Mouse (Mus musculus) lung, embryonic 14.5 days (tissue): ENCODE results near the gene Pla2r1. TPM values are rescaled to one million over a fixed set of nuclear protein-coding genes. Genes with fewer than 3 reads are reported as not detected.

Experiments
- ATAC-seq: fragments of 200-750 bp; cut with Nextera tagmentation; 2 replicates; pipeline ENCODE4 v1.8.0; 2017; ENCODE audit warnings: mild to moderate bottlenecking, moderate TSS enrichment, moderate library complexity; ENCODE audit not compliant: insufficient read depth
- DNase-seq: peaks from one replicate; pipeline ENCODE4 v3.0.0-alpha.2; 2015
- H3K27ac ChIP-seq: fragments of 300-500 bp; sonication (generic); 2 replicates; pipeline ENCODE4 v1.5.1; 2014; ENCODE audit warnings: low read depth, mild to moderate bottlenecking, moderate library complexity
- H3K27me3 ChIP-seq: fragments of 300-500 bp; sonication (generic); 2 replicates; pipeline ENCODE4 v1.6.1; 2014; ENCODE audit warnings: low read length, control low read depth; ENCODE audit not compliant: insufficient read depth
- H3K36me3 ChIP-seq: fragments of 300-500 bp; sonication (generic); 2 replicates; pipeline ENCODE4 v1.6.1; 2014; ENCODE audit warnings: control low read depth; ENCODE audit not compliant: insufficient read depth
- H3K4me1 ChIP-seq: fragments of 300-500 bp; sonication (generic); 2 replicates; pipeline ENCODE4 v1.6.1; 2014; ENCODE audit warnings: antibody characterized with exemption, control low read depth; ENCODE audit not compliant: insufficient read depth
- H3K4me2 ChIP-seq: fragments of 300-500 bp; sonication (generic); 2 replicates; pipeline ENCODE4 v1.6.1; 2014; ENCODE audit warnings: mild to moderate bottlenecking
- H3K4me3 ChIP-seq: fragments of 300-500 bp; sonication (generic); 2 replicates; pipeline ENCODE4 v1.5.1; 2014; ENCODE audit warnings: low read depth, low read length
- H3K9ac ChIP-seq: fragments of 300-500 bp; sonication (generic); 2 replicates; pipeline ENCODE4 v1.6.1; 2014
- H3K9me3 ChIP-seq: fragments of 300-500 bp; sonication (generic); 2 replicates; pipeline ENCODE4 v1.6.1; 2016; ENCODE audit warnings: low read depth, low read length, control low read depth
- CTCF ChIP-seq: IDR thresholded peaks from 2 replicates; pipeline ENCODE4 v1.5.1; 2016; ENCODE audit warnings: antibody characterized with exemption, low read depth
- WGBS: fragments of 180-500 bp; shearing (Covaris S2); extraction: QIAGEN DNeasy Blood & Tissue Kit; methylation state at CpG from one replicate; pipeline ENCODE4 v1.1.7; 2014; 5-methylcytosine and 5-hydroxymethylcytosine counted together
- polyA plus RNA-seq: library from polyadenylated mRNA; unstranded; fragments of >200 nt; fragmentation: Nextera tagmentation; extraction: Ambion mirVana; gene quantifications from 2 replicates; pipeline ENCODE4 v1.2.1, GENCODE M21; 2014

Pla2r1 gene
- polyA plus RNA-seq, 1 experiment from 2014 or later: 4.6 TPM

DNA sequence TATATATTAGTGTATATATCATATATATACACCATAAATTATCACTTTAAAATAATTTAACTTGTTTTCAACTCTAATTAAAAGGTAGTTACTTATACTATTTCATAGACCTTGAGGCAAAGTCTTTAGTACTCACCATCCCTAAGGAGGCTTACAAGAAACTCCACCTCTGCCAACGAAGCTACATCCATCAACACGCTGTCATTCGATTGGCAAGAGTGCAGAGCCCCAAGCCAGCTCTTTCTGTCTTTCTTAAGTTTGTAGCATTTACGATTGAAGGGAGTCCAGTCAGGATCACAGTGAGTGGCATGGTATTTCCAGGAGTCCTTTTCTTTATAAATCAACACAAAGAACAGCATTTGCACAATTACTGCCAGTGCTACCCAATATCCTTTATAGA is 49.1 kb downstream of the Pla2r1 start:
- Histone ChIP-seq H3K27ac (no peak overlapping the region), H3K9me3 (no peaks in the 10 kb centered on the region; the same call in 1 of the 2 replicates), H3K9ac (no peak overlapping the region), H3K4me1 (no peaks in the 10 kb centered on the region), H3K4me3 (no peak overlapping the region), H3K4me2 (no peak overlapping the region), H3K27me3 (no peaks in the 10 kb centered on the region), H3K36me3 (no peaks in the 10 kb centered on the region)
- WGBS: 57% methylated on average over 4 of the region's 4 CpGs
- ATAC-seq: no peak
- no peak for TF ChIP-seq CTCF
- DNase-seq: no peak

DNA sequence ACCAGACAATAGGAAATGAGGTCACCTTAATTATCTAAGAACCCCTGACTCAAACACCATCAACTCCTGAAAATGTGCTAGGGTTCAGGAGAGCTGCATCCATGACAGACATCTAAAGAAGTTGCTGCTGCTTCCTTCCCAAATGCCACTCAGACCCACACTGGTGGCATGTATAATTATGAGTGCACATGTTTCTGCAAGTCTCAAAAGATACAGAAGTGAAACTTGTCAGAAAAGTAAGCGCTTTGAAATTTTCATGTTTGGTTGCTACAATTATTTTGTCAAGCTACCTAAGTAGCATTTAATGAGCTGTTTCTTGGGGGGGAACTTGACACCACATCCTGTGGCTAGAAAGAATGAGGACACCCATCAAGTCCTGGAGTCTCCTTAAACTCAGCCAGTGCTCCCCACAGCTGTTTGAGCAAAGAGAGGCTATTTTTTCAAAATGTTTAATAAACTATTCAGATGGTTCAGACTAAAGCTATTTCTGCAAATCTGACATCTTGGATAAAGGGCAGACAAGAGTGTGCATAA is 52.5 kb downstream of the Pla2r1 start:
- H3K36me3 ChIP-seq: no peaks in the 10 kb centered on the region
- H3K4me3 ChIP-seq: no peak overlapping the region
- H3K4me2 ChIP-seq: no peak overlapping the region
- H3K9ac ChIP-seq: no peak overlapping the region
- no peaks in the 10 kb centered on the region for H3K4me1 ChIP-seq
- TF ChIP-seq CTCF: no peak
- no peak overlapping the region for H3K27ac ChIP-seq
- no peak for DNase-seq
- WGBS: 76% methylated on average over 1 of the region's 1 CpGs
- no peaks in the 10 kb centered on the region for H3K27me3 ChIP-seq
- ATAC-seq: no peak
- H3K9me3 ChIP-seq: no peaks in the 10 kb centered on the region

DNA sequence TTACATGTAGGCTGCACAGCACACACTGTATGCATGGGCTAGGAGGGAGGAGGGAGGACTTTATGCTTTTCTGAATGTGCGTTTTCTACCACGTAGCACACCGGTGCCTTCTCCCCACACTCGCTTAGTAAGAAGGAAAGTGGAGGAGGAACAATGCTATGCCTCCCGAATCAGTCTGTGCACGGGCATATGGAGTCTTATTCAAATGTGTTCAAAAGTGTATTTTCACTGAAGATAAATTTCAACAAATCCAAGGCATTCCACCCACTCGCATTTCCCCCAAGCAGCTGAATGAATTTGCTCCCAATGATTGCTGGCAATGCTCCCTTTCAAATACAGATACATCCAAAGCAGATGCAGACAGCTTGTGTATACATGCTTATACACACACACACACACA is 73.2 kb downstream of the Pla2r1 start:
- no peak overlapping the region for H3K4me3 ChIP-seq
- H3K4me2 ChIP-seq: no peak overlapping the region
- no peaks in the 10 kb centered on the region for H3K4me1 ChIP-seq
- DNase-seq (no peak), ATAC-seq (no peak)
- no peak overlapping the region for H3K9ac ChIP-seq
- no peak overlapping the region for H3K27ac ChIP-seq
- H3K36me3 ChIP-seq: no peaks in the 10 kb centered on the region
- H3K9me3 ChIP-seq: no peaks in the 10 kb centered on the region
- WGBS: 75% methylated on average over 7 of the region's 7 CpGs
- no peak for TF ChIP-seq CTCF
- H3K27me3 ChIP-seq: no peaks in the 10 kb centered on the region

DNA sequence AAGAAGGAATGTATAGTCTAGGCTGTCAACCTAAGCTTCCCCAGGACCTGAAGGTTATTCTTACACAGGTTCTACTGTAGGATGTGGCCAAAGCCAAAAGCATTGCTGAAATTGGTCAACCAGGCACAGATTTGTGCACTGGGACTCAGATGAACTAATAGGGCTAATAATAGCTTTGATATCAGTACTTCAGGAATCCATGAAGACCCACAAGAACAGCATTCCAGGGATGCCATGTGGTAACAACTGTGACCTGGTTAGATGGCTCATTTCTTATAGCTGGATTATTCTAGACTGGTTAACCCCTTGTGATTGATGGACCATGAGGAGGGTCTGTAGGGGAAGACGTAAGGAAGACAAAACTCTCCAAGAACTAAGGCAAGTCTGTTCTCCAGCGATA is 74.3 kb downstream of the Pla2r1 start:
- Histone ChIP-seq H3K36me3 (no peaks in the 10 kb centered on the region), H3K27ac (no peak overlapping the region), H3K9ac (no peak overlapping the region), H3K4me1 (no peaks in the 10 kb centered on the region), H3K4me2 (no peak overlapping the region), H3K9me3 (no peaks in the 10 kb centered on the region), H3K4me3 (no peak overlapping the region), H3K27me3 (no peaks in the 10 kb centered on the region)
- TF ChIP-seq CTCF: no peak
- WGBS: 85% methylated on average over 2 of the region's 2 CpGs
- DNase-seq (no peak), ATAC-seq (no peak)

DNA sequence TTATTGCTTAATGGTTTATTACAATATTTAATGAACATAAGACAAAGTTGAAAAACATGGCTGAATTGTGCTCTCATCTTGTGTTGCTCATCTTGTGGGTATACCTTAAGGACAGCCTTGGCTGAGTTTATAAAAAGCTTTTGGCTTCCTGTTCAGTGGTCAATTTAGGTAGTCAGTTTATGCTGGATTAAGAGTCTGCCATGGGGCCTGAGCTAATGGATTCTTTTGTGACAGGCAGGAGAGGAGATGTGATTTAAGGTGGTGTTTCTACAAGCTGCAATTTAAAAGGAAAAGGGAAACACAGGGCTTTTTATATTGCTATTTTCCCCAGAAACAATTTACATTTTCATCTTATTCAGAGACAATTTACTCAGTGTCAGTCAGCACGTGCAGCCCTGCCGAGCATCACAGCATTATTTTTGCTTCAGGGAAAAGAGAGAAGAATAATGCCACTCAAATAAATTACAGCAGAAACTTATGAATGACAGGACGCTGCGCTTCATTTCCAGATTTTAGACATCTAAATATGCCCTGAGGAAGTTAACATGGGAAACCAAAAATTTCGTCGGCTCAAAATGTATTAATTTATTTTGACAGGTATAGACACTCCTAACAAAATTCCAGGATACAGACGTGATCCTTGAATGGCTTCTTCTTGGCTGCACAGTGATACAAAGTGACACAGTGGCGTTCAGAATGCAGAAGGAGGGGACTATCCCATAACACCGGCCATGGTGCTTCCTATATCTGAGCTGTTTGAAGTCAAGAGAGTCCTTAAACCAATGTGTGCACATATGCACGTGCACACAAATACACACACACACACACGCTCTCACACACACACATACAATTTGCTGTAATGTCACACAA is 84.0 kb downstream of the Pla2r1 start:
- Histone ChIP-seq H3K36me3 (no peaks in the 10 kb centered on the region), H3K4me3 (no peak overlapping the region), H3K27me3 (no peaks in the 10 kb centered on the region), H3K27ac (no peak overlapping the region), H3K4me1 (no peaks in the 10 kb centered on the region), H3K9me3 (no peaks in the 10 kb centered on the region), H3K4me2 (no peak overlapping the region), H3K9ac (no peak overlapping the region)
- no peak for DNase-seq
- TF ChIP-seq CTCF: no peak
- no peak for ATAC-seq
- WGBS: 74% methylated on average over 11 of the region's 11 CpGs

DNA sequence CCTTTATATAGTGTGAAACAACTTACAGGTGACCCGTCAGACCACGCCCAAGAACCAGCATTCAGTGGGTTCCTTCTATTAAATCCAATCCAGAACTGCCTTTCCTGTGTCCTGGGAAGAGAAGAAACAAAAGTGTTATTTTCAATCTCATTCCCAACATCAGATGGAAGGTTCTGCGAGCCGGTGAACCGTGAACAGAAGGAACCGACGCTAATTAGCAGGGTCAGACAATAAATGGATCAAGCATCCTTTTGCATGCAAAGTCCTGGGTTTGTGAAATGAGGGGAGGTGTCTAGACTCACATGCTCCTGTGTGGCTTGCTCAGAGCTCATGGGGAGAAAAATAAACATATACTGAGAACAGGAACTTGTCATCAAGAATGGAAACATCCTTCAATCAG is 100.7 kb downstream of the Pla2r1 start:
- Histone ChIP-seq H3K9me3 (no peaks in the 10 kb centered on the region), H3K27ac (no peak overlapping the region), H3K36me3 (no peaks in the 10 kb centered on the region), H3K9ac (no peak overlapping the region), H3K4me2 (no peak overlapping the region), H3K4me3 (no peak overlapping the region), H3K4me1 (no peaks in the 10 kb centered on the region), H3K27me3 (no peaks in the 10 kb centered on the region)
- TF ChIP-seq CTCF: no peak
- no peak for ATAC-seq
- 92% methylated on average over 7 of the region's 7 CpGs for WGBS
- DNase-seq: no peak

DNA sequence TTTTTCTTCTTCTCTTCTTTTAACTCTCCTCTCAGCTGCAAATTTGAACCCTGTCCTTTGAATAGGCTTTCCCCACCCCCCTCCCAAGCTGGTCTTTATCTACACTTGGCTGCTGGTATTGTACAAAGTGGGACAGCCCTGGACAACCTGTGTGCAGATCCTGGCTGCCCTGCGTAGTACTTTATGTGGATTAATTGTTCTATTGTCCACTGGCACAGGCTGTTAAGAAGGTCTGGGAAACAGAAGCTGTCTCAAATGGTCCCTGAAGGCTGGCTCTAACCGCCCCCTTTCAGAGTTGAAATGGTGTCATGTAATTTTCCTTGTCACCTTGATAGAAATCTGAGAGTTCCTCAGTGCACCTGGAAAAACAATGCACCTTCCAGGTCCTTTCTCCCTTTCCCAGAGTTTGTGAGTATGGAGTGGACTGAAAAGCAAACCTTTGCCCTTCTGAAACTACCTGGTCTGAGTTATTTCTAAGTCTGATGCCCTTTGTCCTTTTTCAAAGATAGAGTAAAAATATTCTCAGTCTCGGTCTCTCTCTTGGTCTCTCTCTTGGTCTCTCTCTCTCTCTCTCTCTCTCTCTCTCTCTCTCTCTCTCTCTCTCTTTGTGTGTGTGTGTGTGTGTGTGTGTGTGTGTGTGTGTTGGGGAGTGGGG is 101.9 kb downstream of the Pla2r1 start:
- no peak overlapping the region for H3K27ac ChIP-seq
- no peak overlapping the region for H3K4me3 ChIP-seq
- no peak for TF ChIP-seq CTCF
- H3K9me3 ChIP-seq: no peaks in the 10 kb centered on the region
- DNase-seq: no peak
- H3K9ac ChIP-seq: no peak overlapping the region
- no peaks in the 10 kb centered on the region for H3K27me3 ChIP-seq
- H3K4me2 ChIP-seq: no peak overlapping the region
- WGBS: 73% methylated on average over 3 of the region's 3 CpGs
- H3K36me3 ChIP-seq: no peaks in the 10 kb centered on the region
- no peak for ATAC-seq
- no peaks in the 10 kb centered on the region for H3K4me1 ChIP-seq
